Mouse (Mus musculus): Measurements from ENCODE around the gene Eef1akmt4. TPM values are rescaled to one million over a fixed set of nuclear protein-coding genes. Genes with fewer than 3 reads are reported as not detected.
"Not testable (repeated sequence)": the region's sequence is repeated elsewhere in the genome, so short reads cannot be mapped to it uniquely, and the experiment has no call there.

Eef1akmt4 gene
- total RNA-seq, 2 experiments from 2014 or later, result 6.5 to 32.7 TPM

- ATAC-seq (replicated peaks; ENCODE audit: low FRiP score, low TSS enrichment, poor library complexity, severe bottlenecking), result 0 out of 2 replicates have a peak, but pooled peaks have one; percentile 3
Measured at GRCm38 (mm10) chr16:20621991-20622685, 10.7 kb downstream of the Eef1akmt4 start.

GRCm38 (mm10) chr16:20623211-20623610 lies 11.8 kb downstream of the Eef1akmt4 start:
- ATAC-seq (replicated peaks; ENCODE audit: low FRiP score, low TSS enrichment, poor library complexity, severe bottlenecking), result no peak

DNA sequence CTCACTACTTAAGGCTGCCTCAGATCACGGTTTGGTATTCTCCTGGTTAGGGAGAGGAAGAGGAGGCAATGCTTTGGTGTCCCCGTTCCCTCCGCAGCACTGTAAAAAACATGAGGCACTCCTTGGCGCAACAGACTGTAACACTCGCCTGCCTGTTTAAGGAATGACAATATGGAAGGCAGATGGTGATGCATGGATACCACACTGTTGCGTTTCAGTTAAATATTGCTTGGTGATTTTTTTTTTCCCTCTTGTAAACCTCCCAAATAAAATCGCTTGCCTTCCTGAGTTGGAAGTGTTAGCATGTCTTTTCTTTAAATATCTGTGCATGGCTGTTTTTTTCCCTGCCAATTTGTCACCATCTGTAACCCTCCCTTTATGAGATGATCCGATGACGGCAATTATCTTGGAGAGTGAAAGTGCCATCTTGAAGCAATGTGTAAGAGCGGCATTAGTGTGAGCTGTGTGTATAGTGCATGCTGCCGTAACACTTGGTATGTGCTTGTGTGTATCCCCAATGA lies 17.5 kb downstream of the Eef1akmt4 start:
- no peak for ATAC-seq (replicated peaks; ENCODE audit: low FRiP score, low TSS enrichment, poor library complexity, severe bottlenecking)

GRCm38 (mm10) chr16:20629731-20630634 lies 18.6 kb downstream of the Eef1akmt4 start, which contains the start of gene Ece2:
Gene Ece2 (plus strand): TSS chr16:20629828.
- ATAC-seq (replicated peaks; ENCODE audit: low FRiP score, low TSS enrichment, poor library complexity, severe bottlenecking), result no peak

DNA sequence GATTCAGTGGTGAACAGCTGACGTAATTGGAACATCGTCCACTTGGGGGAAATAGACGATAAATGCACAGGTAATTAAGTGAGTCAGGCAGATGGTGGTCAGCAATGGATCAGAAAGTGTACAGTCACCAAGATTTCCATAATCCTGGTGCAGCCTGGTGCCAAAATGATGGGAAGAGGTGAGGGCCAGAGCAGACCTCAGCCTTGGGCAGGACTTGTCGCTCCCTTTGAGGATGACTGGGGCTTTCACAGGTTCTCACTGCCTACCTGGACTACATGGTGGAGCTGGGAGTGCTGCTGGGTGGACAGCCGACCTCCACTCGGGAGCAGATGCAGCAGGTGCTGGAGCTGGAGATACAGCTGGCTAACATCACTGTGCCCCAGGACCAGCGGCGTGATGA lies 26.0 kb downstream of the Eef1akmt4 start:
- ATAC-seq (replicated peaks; ENCODE audit: low FRiP score, low TSS enrichment, poor library complexity, severe bottlenecking), result no peak

DNA sequence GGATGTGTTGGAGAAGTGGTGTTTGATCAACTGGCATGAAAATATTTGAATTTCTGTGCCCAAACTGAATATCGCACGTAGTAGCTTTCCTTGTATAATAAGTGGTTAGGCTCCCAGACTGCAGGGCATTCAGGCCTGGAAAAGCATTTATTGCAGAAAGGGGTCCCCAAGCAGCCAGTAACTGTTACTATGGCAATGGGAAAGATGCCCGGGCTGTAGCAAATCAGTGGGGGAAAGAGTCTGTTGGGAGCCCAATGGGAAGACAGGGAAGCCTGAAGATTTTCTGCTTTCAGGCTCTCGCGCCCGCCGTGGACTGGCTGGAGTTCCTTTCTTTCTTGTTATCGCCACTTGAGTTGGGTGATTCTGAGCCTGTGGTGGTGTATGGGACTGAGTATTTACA lies 27.0 kb downstream of the Eef1akmt4 start:
- no peak for ATAC-seq (replicated peaks; ENCODE audit: low FRiP score, low TSS enrichment, poor library complexity, severe bottlenecking)

DNA sequence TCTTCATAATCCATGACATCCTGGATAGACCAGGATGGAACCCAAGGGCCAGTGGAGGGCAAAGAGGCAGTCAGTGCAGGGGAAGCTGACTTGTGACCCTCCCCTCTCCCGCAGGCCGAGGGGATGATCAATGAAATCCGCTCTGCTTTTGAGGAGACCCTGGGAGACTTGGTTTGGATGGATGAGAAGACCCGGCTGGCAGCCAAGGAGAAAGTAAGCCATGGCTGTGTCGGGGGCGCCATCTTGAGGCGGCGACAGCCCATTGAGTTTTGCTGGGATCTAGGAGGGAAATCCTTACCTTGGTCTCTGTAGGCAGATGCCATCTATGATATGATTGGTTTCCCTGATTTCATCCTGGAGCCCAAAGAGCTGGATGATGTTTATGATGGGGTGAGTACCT lies 30.8 kb downstream of the Eef1akmt4 start:
- ATAC-seq (replicated peaks; ENCODE audit: low FRiP score, low TSS enrichment, poor library complexity, severe bottlenecking), result peak; percentile 70; the same call in 1 of the 2 replicates

DNA sequence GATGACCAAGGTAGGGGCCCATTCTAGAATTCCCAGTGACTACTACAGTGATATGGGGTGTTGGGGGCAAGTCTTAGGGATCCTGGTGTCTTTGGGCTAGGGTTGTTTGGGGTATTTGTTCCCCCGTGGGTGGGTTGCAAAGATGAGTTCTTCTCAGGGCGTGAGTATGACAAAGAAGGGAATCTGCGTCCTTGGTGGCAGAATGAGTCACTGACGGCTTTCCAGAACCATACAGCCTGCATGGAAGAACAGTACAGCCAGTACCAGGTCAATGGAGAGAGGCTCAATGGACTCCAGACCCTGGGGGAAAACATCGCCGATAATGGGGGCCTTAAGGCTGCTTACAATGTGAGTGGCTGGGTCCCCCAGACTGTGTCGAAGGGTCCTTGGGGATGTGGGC lies 32.5 kb downstream of the Eef1akmt4 start:
- no peak for ATAC-seq (replicated peaks; ENCODE audit: low FRiP score, low TSS enrichment, poor library complexity, severe bottlenecking)

GRCm38 (mm10) chr16:20651076-20651946 lies 39.9 kb downstream of the Eef1akmt4 start, which contains the start of gene Psmd2:
Gene Psmd2 (plus strand): TSS chr16:20651652.
- peak; percentile 98 for ATAC-seq (replicated peaks; ENCODE audit: low FRiP score, low TSS enrichment, poor library complexity, severe bottlenecking)

- no peak for ATAC-seq (replicated peaks; ENCODE audit: low FRiP score, low TSS enrichment, poor library complexity, severe bottlenecking)
Measured at GRCm38 (mm10) chr16:20651947-20652310, 40.5 kb downstream of the Eef1akmt4 start.

- ATAC-seq (replicated peaks; ENCODE audit: low FRiP score, low TSS enrichment, poor library complexity, severe bottlenecking), result no peak
Measured at GRCm38 (mm10) chr16:20653315-20653714, 41.9 kb downstream of the Eef1akmt4 start.

- no peak for ATAC-seq (replicated peaks; ENCODE audit: low FRiP score, low TSS enrichment, poor library complexity, severe bottlenecking)
Measured at GRCm38 (mm10) chr16:20657661-20658060, 46.3 kb downstream of the Eef1akmt4 start.

- ATAC-seq (replicated peaks; ENCODE audit: low FRiP score, low TSS enrichment, poor library complexity, severe bottlenecking), result not testable (repeated sequence)
Measured at GRCm38 (mm10) chr16:20668013-20668412, 56.6 kb downstream of the Eef1akmt4 start, which contains the start of gene Eif4g1. Gene Eif4g1 (plus strand): TSS chr16:20668313.

Other genes starting within 250 kb of the Eef1akmt4 start
- 71.7 and 81.0 TPM in 2 replicates for gene Abcc5, start 185.2 kb upstream of the Eef1akmt4 start, total RNA-seq (2014; fragmentation: Nextera tagmentation)
- gene Abcc5, start 185.2 kb upstream of the Eef1akmt4 start, total RNA-seq (2017), result 29.2 and 40.1 TPM in 2 replicates
- gene Eif2b5, start 112.8 kb upstream of the Eef1akmt4 start, total RNA-seq (2014; fragmentation: Nextera tagmentation), result 80.8 and 82.4 TPM in 2 replicates
- gene Eif2b5, start 112.8 kb upstream of the Eef1akmt4 start, total RNA-seq (2017), result 108 TPM in 2 replicates
- gene Dvl3, start 94.6 kb upstream of the Eef1akmt4 start, total RNA-seq (2014; fragmentation: Nextera tagmentation), result 27.7 and 32.8 TPM in 2 replicates
- gene Dvl3, start 94.6 kb upstream of the Eef1akmt4 start, total RNA-seq (2017), result 2.7 and 3.3 TPM in 2 replicates
- gene Ap2m1, start 76.1 kb upstream of the Eef1akmt4 start, total RNA-seq (2014; fragmentation: Nextera tagmentation), result 166 and 200 TPM in 2 replicates
- gene Ap2m1, start 76.1 kb upstream of the Eef1akmt4 start, total RNA-seq (2017), result 113 and 150 TPM in 2 replicates
- 42.8 and 60.5 TPM in 2 replicates for gene Abcf3, start 63.0 kb upstream of the Eef1akmt4 start, total RNA-seq (2014; fragmentation: Nextera tagmentation)
- gene Abcf3, start 63.0 kb upstream of the Eef1akmt4 start, total RNA-seq (2017), result 38.7 and 42.9 TPM in 2 replicates
- gene Vwa5b2, start 22.1 kb upstream of the Eef1akmt4 start, total RNA-seq (2014; fragmentation: Nextera tagmentation), result not detected in 2 replicates
- not detected in 2 replicates for gene Vwa5b2, start 22.1 kb upstream of the Eef1akmt4 start, total RNA-seq (2017)
- not detected in 2 replicates for gene Gm49333, start within 50 bp of the Eef1akmt4 start, total RNA-seq (2014; fragmentation: Nextera tagmentation)
- gene Gm49333, start within 50 bp of the Eef1akmt4 start, total RNA-seq (2017), result not detected in 2 replicates
- 28.7 and 36.6 TPM in 2 replicates for gene Alg3, start 142 bp downstream of the Eef1akmt4 start, total RNA-seq (2014; fragmentation: Nextera tagmentation)
- 24.3 and 33.1 TPM in 2 replicates for gene Alg3, start 142 bp downstream of the Eef1akmt4 start, total RNA-seq (2017)
- not detected in 2 replicates for gene Camk2n2, start 9.7 kb downstream of the Eef1akmt4 start, total RNA-seq (2014; fragmentation: Nextera tagmentation)
- not detected in 2 replicates for gene Camk2n2, start 9.7 kb downstream of the Eef1akmt4 start, total RNA-seq (2017)
- gene Ece2, start 18.2 kb downstream of the Eef1akmt4 start, total RNA-seq (2014; fragmentation: Nextera tagmentation), result not detected in 2 replicates
- not detected in 2 replicates for gene Ece2, start 18.2 kb downstream of the Eef1akmt4 start, total RNA-seq (2017)
- 234 and 246 TPM in 2 replicates for gene Psmd2, start 40.1 kb downstream of the Eef1akmt4 start, total RNA-seq (2014; fragmentation: Nextera tagmentation)
- gene Psmd2, start 40.1 kb downstream of the Eef1akmt4 start, total RNA-seq (2017), result 233 and 271 TPM in 2 replicates
- 287 and 336 TPM in 2 replicates for gene Eif4g1, start 56.7 kb downstream of the Eef1akmt4 start, total RNA-seq (2014; fragmentation: Nextera tagmentation)
- gene Eif4g1, start 56.7 kb downstream of the Eef1akmt4 start, total RNA-seq (2017), result 332 and 405 TPM in 2 replicates
- not detected in 2 replicates for gene Fam131a, start 81.6 kb downstream of the Eef1akmt4 start, total RNA-seq (2014; fragmentation: Nextera tagmentation)
- gene Fam131a, start 81.6 kb downstream of the Eef1akmt4 start, total RNA-seq (2017), result 0.85 TPM in 1 of 2 replicates, not detected in the other
- gene Polr2h, start 106.1 kb downstream of the Eef1akmt4 start, total RNA-seq (2014; fragmentation: Nextera tagmentation), result 81.4 and 97.1 TPM in 2 replicates
- gene Polr2h, start 106.1 kb downstream of the Eef1akmt4 start, total RNA-seq (2017), result 103 and 142 TPM in 2 replicates
- gene Clcn2, start 106.2 kb downstream of the Eef1akmt4 start, total RNA-seq (2014; fragmentation: Nextera tagmentation), result 16.7 and 29.1 TPM in 2 replicates
- gene Clcn2, start 106.2 kb downstream of the Eef1akmt4 start, total RNA-seq (2017), result 4.9 and 8.0 TPM in 2 replicates
- gene Chrd, start 121.5 kb downstream of the Eef1akmt4 start, total RNA-seq (2014; fragmentation: Nextera tagmentation), result not detected in 2 replicates
- not detected in 2 replicates for gene Chrd, start 121.5 kb downstream of the Eef1akmt4 start, total RNA-seq (2017)
- gene Thpo, start 122.9 kb downstream of the Eef1akmt4 start, total RNA-seq (2014; fragmentation: Nextera tagmentation), result not detected in 2 replicates
- gene Thpo, start 122.9 kb downstream of the Eef1akmt4 start, total RNA-seq (2017), result not detected in 2 replicates

Measured in megakaryocyte-erythroid progenitor cell, adult 5-6 weeks (primary cell).